Mouse (Mus musculus): Measurements from ENCODE around the gene Wfdc16. TPM values are rescaled to one million over a fixed set of nuclear protein-coding genes. Genes with fewer than 3 reads are reported as not detected.

Gene Wfdc16
- total RNA-seq (2017) = not detected in 2 replicates

DNA sequence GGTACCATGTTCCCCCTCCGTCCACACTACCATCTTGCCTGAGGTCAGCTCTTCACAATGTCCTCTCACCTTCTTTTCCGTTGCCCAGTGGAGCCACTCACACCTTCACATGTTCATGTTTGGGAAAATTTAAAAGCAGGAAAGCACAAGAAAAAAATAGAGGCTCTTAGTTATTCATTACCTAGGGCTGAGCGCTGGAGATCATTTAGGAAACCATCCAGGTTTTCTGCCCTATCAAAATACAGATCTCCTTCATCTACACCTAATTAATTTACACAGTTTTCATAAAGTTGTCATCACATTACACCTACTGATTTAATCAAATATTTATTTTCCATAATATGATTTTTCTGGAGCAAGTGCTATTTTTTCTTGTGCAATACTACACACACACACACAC, at the start of gene Wfdc16:
TSS of gene Wfdc16 (minus strand) at position 101 of the 400 bp plus-strand sequence.
- no peak for ATAC-seq (replicated peaks in 1 of 2; ENCODE audit: insufficient read depth in 1 of 2, low FRiP score in 2 of 2, low TSS enrichment in 1 of 2, low read depth in 1 of 2, poor library complexity in 2 of 2, severe bottlenecking in 2 of 2)

- no peak for ATAC-seq (replicated peaks in 1 of 2; ENCODE audit: insufficient read depth in 1 of 2, low FRiP score in 2 of 2, low TSS enrichment in 1 of 2, low read depth in 1 of 2, poor library complexity in 2 of 2, severe bottlenecking in 2 of 2)
Observed at GRCm38 (mm10) chr2:164684807-164685206, 46.2 kb upstream of the Wfdc16 start, which contains the start of gene Wfdc13. Gene Wfdc13, plus strand, starts transcription at chr2:164685107.

GRCm38 (mm10) chr2:164679906-164680305, 41.3 kb upstream of the Wfdc16 start:
- peak; percentile 70 to 76 for ATAC-seq (replicated peaks in 1 of 2; ENCODE audit: insufficient read depth in 1 of 2, low FRiP score in 2 of 2, low TSS enrichment in 1 of 2, low read depth in 1 of 2, poor library complexity in 2 of 2, severe bottlenecking in 2 of 2)

GRCm38 (mm10) chr2:164678848-164679625, 40.4 kb upstream of the Wfdc16 start:
- peak; percentile 77 to 79 for ATAC-seq (replicated peaks in 1 of 2; ENCODE audit: insufficient read depth in 1 of 2, low FRiP score in 2 of 2, low TSS enrichment in 1 of 2, low read depth in 1 of 2, poor library complexity in 2 of 2, severe bottlenecking in 2 of 2)

- ATAC-seq (replicated peaks in 1 of 2; ENCODE audit: insufficient read depth in 1 of 2, low FRiP score in 2 of 2, low TSS enrichment in 1 of 2, low read depth in 1 of 2, poor library complexity in 2 of 2, severe bottlenecking in 2 of 2) = no peak
Observed at GRCm38 (mm10) chr2:164676916-164677685, 38.5 kb upstream of the Wfdc16 start.

DNA sequence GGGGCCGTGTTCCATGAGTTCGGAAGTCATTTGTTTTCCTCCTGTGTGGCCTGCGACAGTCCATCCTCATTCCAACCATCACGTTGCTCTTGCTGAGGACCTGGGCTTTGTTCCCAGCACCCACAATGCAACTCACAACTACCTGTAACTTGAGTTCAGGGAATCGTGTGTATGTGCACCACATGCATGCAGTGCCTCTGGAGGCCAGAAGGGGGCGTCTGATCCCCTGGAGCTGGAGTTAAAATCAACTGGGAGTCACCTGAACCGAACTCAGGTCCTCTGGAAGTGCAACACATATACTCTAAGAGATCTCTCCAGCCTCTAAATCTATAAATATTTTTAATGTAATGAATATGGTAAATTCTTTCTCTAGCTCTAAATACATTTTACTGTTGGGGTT, 37.5 kb upstream of the Wfdc16 start:
- no peak for ATAC-seq (replicated peaks in 1 of 2; ENCODE audit: insufficient read depth in 1 of 2, low FRiP score in 2 of 2, low TSS enrichment in 1 of 2, low read depth in 1 of 2, poor library complexity in 2 of 2, severe bottlenecking in 2 of 2)

GRCm38 (mm10) chr2:164673987-164674386, 35.4 kb upstream of the Wfdc16 start, which contains the start of gene Wfdc11:
Gene Wfdc11, minus strand, starts transcription at chr2:164674087.
- no peak for ATAC-seq (replicated peaks in 1 of 2; ENCODE audit: insufficient read depth in 1 of 2, low FRiP score in 2 of 2, low TSS enrichment in 1 of 2, low read depth in 1 of 2, poor library complexity in 2 of 2, severe bottlenecking in 2 of 2)

GRCm38 (mm10) chr2:164670938-164671337, 32.3 kb upstream of the Wfdc16 start:
- ATAC-seq (replicated peaks in 1 of 2; ENCODE audit: insufficient read depth in 1 of 2, low FRiP score in 2 of 2, low TSS enrichment in 1 of 2, low read depth in 1 of 2, poor library complexity in 2 of 2, severe bottlenecking in 2 of 2) = no peak

- ATAC-seq (replicated peaks in 1 of 2; ENCODE audit: insufficient read depth in 1 of 2, low FRiP score in 2 of 2, low TSS enrichment in 1 of 2, low read depth in 1 of 2, poor library complexity in 2 of 2, severe bottlenecking in 2 of 2) = no peak
Observed at GRCm38 (mm10) chr2:164670261-164670660, 31.7 kb upstream of the Wfdc16 start.

DNA sequence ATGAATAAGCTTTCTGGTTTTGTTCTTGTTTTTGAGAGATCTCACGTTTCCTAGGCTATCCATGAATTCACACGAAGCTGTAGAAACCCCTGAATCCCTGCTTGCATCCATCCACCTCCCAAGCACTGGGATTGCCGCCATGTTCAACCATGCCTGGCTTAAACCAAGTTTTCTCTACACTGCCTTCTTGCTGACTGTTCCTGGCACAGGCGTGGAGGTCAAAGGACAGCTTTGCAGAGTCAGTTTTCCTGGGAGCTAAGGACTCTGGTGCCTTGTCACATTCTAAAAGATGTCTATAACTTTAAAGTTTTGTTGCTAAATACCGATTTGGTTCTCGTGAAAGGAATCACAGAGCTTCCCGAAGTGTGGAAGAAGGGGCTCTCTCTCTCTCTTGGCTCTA, 26.3 kb upstream of the Wfdc16 start:
- ATAC-seq (replicated peaks in 1 of 2; ENCODE audit: insufficient read depth in 1 of 2, low FRiP score in 2 of 2, low TSS enrichment in 1 of 2, low read depth in 1 of 2, poor library complexity in 2 of 2, severe bottlenecking in 2 of 2) = no peak

GRCm38 (mm10) chr2:164656483-164656882, 17.9 kb upstream of the Wfdc16 start, which contains the start of gene Wfdc9:
Gene Wfdc9, minus strand, starts transcription at chr2:164656583.
- ATAC-seq (replicated peaks in 1 of 2; ENCODE audit: insufficient read depth in 1 of 2, low FRiP score in 2 of 2, low TSS enrichment in 1 of 2, low read depth in 1 of 2, poor library complexity in 2 of 2, severe bottlenecking in 2 of 2) = no peak

DNA sequence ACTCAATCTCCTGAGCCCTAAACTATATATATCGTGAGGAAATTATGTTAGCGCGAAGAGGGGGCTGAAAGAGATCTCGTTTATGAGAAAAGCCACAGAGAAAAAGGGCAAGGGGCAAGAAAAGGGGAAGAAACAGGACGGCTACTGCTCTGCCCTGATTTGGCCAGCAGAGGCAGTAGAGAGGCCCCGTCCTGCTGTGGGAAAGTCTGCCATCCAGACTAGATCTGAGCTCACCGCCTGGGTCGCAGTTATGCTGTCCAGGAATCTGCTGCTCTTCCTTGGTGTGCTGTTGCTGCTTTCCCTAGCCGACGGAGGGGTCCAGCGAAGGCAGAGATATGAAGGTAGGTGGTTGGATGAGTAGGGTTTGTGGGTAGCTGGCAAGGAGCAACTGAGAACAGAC, 17.3 kb upstream of the Wfdc16 start, which contains the start of gene Wfdc10:
TSS of gene Wfdc10 (plus strand) at position 189 of the 400 bp plus-strand sequence.
- ATAC-seq (replicated peaks in 1 of 2; ENCODE audit: insufficient read depth in 1 of 2, low FRiP score in 2 of 2, low TSS enrichment in 1 of 2, low read depth in 1 of 2, poor library complexity in 2 of 2, severe bottlenecking in 2 of 2) = peak; percentile 86 to 90

- ATAC-seq (replicated peaks in 1 of 2; ENCODE audit: insufficient read depth in 1 of 2, low FRiP score in 2 of 2, low TSS enrichment in 1 of 2, low read depth in 1 of 2, poor library complexity in 2 of 2, severe bottlenecking in 2 of 2) = no peak
Observed at GRCm38 (mm10) chr2:164641881-164642673, 3.5 kb upstream of the Wfdc16 start.

GRCm38 (mm10) chr2:164641129-164641528, 2.5 kb upstream of the Wfdc16 start:
- peak; percentile 94 to 99 for ATAC-seq (replicated peaks in 1 of 2; ENCODE audit: insufficient read depth in 1 of 2, low FRiP score in 2 of 2, low TSS enrichment in 1 of 2, low read depth in 1 of 2, poor library complexity in 2 of 2, severe bottlenecking in 2 of 2)

GRCm38 (mm10) chr2:164635266-164635665, 3.3 kb downstream of the Wfdc16 start:
- no peak for ATAC-seq (replicated peaks in 1 of 2; ENCODE audit: insufficient read depth in 1 of 2, low FRiP score in 2 of 2, low TSS enrichment in 1 of 2, low read depth in 1 of 2, poor library complexity in 2 of 2, severe bottlenecking in 2 of 2)

GRCm38 (mm10) chr2:164621775-164622174, 16.8 kb downstream of the Wfdc16 start:
- ATAC-seq (replicated peaks in 1 of 2; ENCODE audit: insufficient read depth in 1 of 2, low FRiP score in 2 of 2, low TSS enrichment in 1 of 2, low read depth in 1 of 2, poor library complexity in 2 of 2, severe bottlenecking in 2 of 2) = no peak

- no peak for ATAC-seq (replicated peaks in 1 of 2; ENCODE audit: insufficient read depth in 1 of 2, low FRiP score in 2 of 2, low TSS enrichment in 1 of 2, low read depth in 1 of 2, poor library complexity in 2 of 2, severe bottlenecking in 2 of 2)
Observed at GRCm38 (mm10) chr2:164619050-164619449, 19.5 kb downstream of the Wfdc16 start.
